8 mouse cellular contexts compared by ENCODE assay signal in the genomic region with DNA sequence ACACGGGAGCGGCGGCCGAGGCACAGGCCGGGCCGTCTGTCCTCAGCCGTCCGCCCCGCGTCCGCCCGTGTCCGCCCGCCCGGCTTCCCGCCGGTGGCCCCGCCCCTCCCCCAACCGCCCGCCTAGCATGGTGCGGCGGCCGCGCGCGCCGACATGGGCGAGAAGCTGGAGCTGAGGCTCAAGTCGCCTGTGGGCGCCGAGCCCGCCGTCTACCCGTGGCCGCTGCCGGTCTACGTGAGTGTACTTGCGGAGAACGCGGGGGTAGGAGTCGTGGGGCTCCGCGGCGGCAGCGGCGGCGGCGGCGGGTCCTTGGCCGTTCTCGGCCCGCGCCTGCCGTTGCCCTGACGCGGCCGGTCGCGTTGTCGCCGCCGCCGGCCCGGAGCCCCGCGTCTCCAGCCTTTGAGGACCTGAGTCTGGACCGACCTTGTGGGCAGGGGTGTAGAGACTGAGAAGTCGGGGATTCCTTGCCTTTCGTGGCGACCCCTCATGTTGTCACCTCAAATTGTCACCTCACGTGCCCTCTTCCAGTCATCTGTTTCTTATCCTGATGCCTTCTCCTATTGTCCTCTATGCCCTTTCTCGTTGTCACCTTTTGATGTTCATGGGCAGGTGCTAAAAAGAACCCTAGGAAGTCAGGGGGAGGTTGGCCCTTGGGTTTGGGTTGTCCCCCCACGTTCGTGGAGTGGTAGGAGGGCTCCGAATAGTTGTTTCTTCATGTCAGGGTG. TPM values are rescaled to one million over a fixed set of nuclear protein-coding genes. Genes with fewer than 3 reads are reported as not detected.
DNase-seq lines count a peak whose midpoint lies in the region; ATAC-seq and TF ChIP-seq lines count a peak whose summit lies in the region.

No protein-coding gene starts in this region.

- TF ChIP-seq CTCF in ES-Bruce4 (IDR thresholded peaks at IDR 0.05; ENCODE audit: low read depth, low read length), result no peak
- no peak for TF ChIP-seq CTCF in liver, postnatal 0 days (IDR thresholded peaks at IDR 0.05; ENCODE audit: low read depth)

- no peaks in the 10 kb centered on the region for H3K9me3 ChIP-seq in ES-Bruce4 (replicated peaks; ENCODE audit: control insufficient read depth, insufficient read depth, low read length, poor library complexity, severe bottlenecking)
- H3K9me3 ChIP-seq in heart, embryonic 15.5 days (replicated peaks), result no peaks in the 10 kb centered on the region
- no peaks in the 10 kb centered on the region for H3K9me3 ChIP-seq in liver, postnatal 0 days (ENCODE audit: low read length)

- whole genome bisulfite sequencing in heart, embryonic 15.5 days, result under 1% methylated on average over 66 of the region's 75 CpGs
- WGBS in liver, postnatal 0 days (ENCODE audit: insufficient replicate concordance), result under 1% methylated on average over 34 of the region's 75 CpGs

- peak overlapping the region; percentile 89 for H3K4me3 ChIP-seq in ES-Bruce4 (ENCODE audit: low read depth, low read length)
- H3K4me3 ChIP-seq in heart, embryonic 15.5 days, result peak overlapping the region; percentile 89
- peak overlapping the region; percentile 99 for H3K4me3 ChIP-seq in liver, postnatal 0 days (ENCODE audit: low read depth, low read length)

- peak overlapping the region; percentile 74 for H3K4me2 ChIP-seq in heart, embryonic 15.5 days
- peak overlapping the region; percentile 91 for H3K4me2 ChIP-seq in liver, postnatal 0 days (ENCODE audit: low read depth, low read length)

- H3K4me1 ChIP-seq in ES-Bruce4 (ENCODE audit: control insufficient read depth, insufficient read depth, low read length), result no peaks in the 10 kb centered on the region
- peaks cover 72% of the 10 kb centered on the region for H3K4me1 ChIP-seq in heart, embryonic 15.5 days (replicated peaks)
- H3K4me1 ChIP-seq in liver, postnatal 0 days (ENCODE audit: insufficient read depth), result peaks cover 57% of the 10 kb centered on the region

- no peak; the same call in 1 of the 2 replicates for ATAC-seq in heart, embryonic 15.5 days (replicated peaks; ENCODE audit: insufficient number of reproducible peaks, insufficient read depth, low FRiP score, low read depth)
- ATAC-seq in liver, postnatal 0 days, result peak; percentile 48
- ATAC-seq in inflammation-experienced regulatory T-cells, adult 6 months, result no peak
- ATAC-seq in megakaryocyte progenitor cell, adult 5-6 weeks (replicated peaks; ENCODE audit: poor library complexity), result no peak

- TF ChIP-seq POLR2A in ES-Bruce4 (IDR thresholded peaks at IDR 0.05; ENCODE audit: insufficient read depth, low read length), result no peak

- no peaks in the 10 kb centered on the region for H3K27me3 ChIP-seq in ES-Bruce4 (ENCODE audit: control insufficient read depth, insufficient read depth, low read length, poor library complexity, severe bottlenecking)
- H3K27me3 ChIP-seq in heart, embryonic 15.5 days, result no peaks in the 10 kb centered on the region
- H3K27me3 ChIP-seq in liver, postnatal 0 days (ENCODE audit: insufficient read depth, low read length), result no peaks in the 10 kb centered on the region

- TF ChIP-seq EP300 in ES-Bruce4 (IDR thresholded peaks at IDR 0.05; ENCODE audit: insufficient read depth, low read depth, low read length), result no peak
- no peak for TF ChIP-seq EP300 in liver, postnatal 0 days (IDR thresholded peaks at IDR 0.05; ENCODE audit: low read depth)

- no peak overlapping the region for H3K27ac ChIP-seq in ES-Bruce4 (ENCODE audit: insufficient read depth, low read length)
- peak overlapping the region; percentile 87 for H3K27ac ChIP-seq in heart, embryonic 15.5 days
- H3K27ac ChIP-seq in liver, postnatal 0 days (ENCODE audit: low read depth), result peak overlapping the region; percentile 91

- no peaks in the 10 kb centered on the region for H3K36me3 ChIP-seq in ES-Bruce4 (ENCODE audit: control insufficient read depth, insufficient read depth, low read length, poor library complexity, severe bottlenecking)
- no peaks in the 10 kb centered on the region for H3K36me3 ChIP-seq in heart, embryonic 15.5 days
- H3K36me3 ChIP-seq in liver, postnatal 0 days (replicated peaks; ENCODE audit: insufficient read depth, low read length), result no peaks in the 10 kb centered on the region

- H3K9ac ChIP-seq in ES-Bruce4 (ENCODE audit: low read depth, poor library complexity, severe bottlenecking), result peak overlapping the region; percentile 98
- H3K9ac ChIP-seq in heart, embryonic 15.5 days, result peak overlapping the region; percentile 90
- peak overlapping the region; percentile 98 for H3K9ac ChIP-seq in liver, postnatal 0 days (replicated peaks)

- peak; percentile 90 for DNase-seq in heart, adult 11 months
- DNase-seq in heart, adult 8-10 months (ENCODE audit: low spot score), result no peak
- no peak for DNase-seq in liver, postnatal 0 days
- DNase-seq in urinary bladder, adult 2 months (ENCODE audit: low spot score), result no peak

RNA-seq across cellular contexts. Expression of a gene that starts 0.4 kb away (rescaled TPM):
- total RNA-seq in heart, adult 8-10 months (2022), result 10 to 100 TPM; 13.3 to 24.1 (median 19.8) TPM
- 42.6 and 48.3 TPM in 2 replicates for polyA plus RNA-seq in ES-Bruce4 (2011; ENCODE audit: insufficient read depth, insufficient read length, low read depth, missing spikeins)
- 16.1 and 22.4 TPM in 2 replicates for polyA plus RNA-seq in heart, embryonic 15.5 days (2015; fragmentation: Nextera tagmentation; extraction: Ambion mirVana)
- 4.6 TPM in 2 replicates for polyA plus RNA-seq in liver, postnatal 0 days (2015; fragmentation: Nextera tagmentation; extraction: Ambion mirVana)
- polyA plus RNA-seq in inflammation-experienced regulatory T-cells, adult 6 months (2017; shearing (Covaris generic)), result 10 to 100 TPM; 10.9 to 23.4 (median 15.3) TPM
- 6.7 and 17.2 TPM in 2 replicates for polyA plus RNA-seq in urinary bladder, adult 2 months (2012; rRNA removed)
- total RNA-seq in megakaryocyte progenitor cell, adult 5-6 weeks (2015), result 29.2 and 34.8 TPM in 2 replicates
- 9.0 and 9.7 TPM in 2 replicates for total RNA-seq in megakaryocyte progenitor cell, adult 5-6 weeks (2017)

RNA-seq across cellular contexts. Expression of a gene that starts 13.4 kb away (rescaled TPM):
- 10 to 100 TPM; 41.2 to 44.5 (median 43.4) TPM for total RNA-seq in heart, adult 8-10 months (2022)
- polyA plus RNA-seq in ES-Bruce4 (2011; ENCODE audit: insufficient read depth, insufficient read length, low read depth, missing spikeins), result 53.8 and 55.2 TPM in 2 replicates
- 45.0 and 51.4 TPM in 2 replicates for polyA plus RNA-seq in heart, embryonic 15.5 days (2015; fragmentation: Nextera tagmentation; extraction: Ambion mirVana)
- 16.4 and 19.0 TPM in 2 replicates for polyA plus RNA-seq in liver, postnatal 0 days (2015; fragmentation: Nextera tagmentation; extraction: Ambion mirVana)
- polyA plus RNA-seq in inflammation-experienced regulatory T-cells, adult 6 months (2017; shearing (Covaris generic)), result 10 to 100 TPM; 20.9 to 33.0 (median 29.8) TPM
- 96.3 and 108 TPM in 2 replicates for polyA plus RNA-seq in urinary bladder, adult 2 months (2012; rRNA removed)
- 31.5 and 40.3 TPM in 2 replicates for total RNA-seq in megakaryocyte progenitor cell, adult 5-6 weeks (2015)
- 34.7 and 48.7 TPM in 2 replicates for total RNA-seq in megakaryocyte progenitor cell, adult 5-6 weeks (2017)

RNA-seq across cellular contexts. Expression of a gene that starts 42.5 kb away (rescaled TPM):
- 10 to 100 TPM; 25.0 to 33.0 (median 31.5) TPM for total RNA-seq in heart, adult 8-10 months (2022)
- polyA plus RNA-seq in ES-Bruce4 (2011; ENCODE audit: insufficient read depth, insufficient read length, low read depth, missing spikeins), result 90.1 and 100 TPM in 2 replicates
- 38.3 and 48.3 TPM in 2 replicates for polyA plus RNA-seq in heart, embryonic 15.5 days (2015; fragmentation: Nextera tagmentation; extraction: Ambion mirVana)
- polyA plus RNA-seq in liver, postnatal 0 days (2015; fragmentation: Nextera tagmentation; extraction: Ambion mirVana), result 20.9 and 22.2 TPM in 2 replicates
- polyA plus RNA-seq in inflammation-experienced regulatory T-cells, adult 6 months (2017; shearing (Covaris generic)), result 10 to 100 TPM; 12.1 to 22.6 (median 17.8) TPM
- 47.0 and 47.7 TPM in 2 replicates for polyA plus RNA-seq in urinary bladder, adult 2 months (2012; rRNA removed)
- total RNA-seq in megakaryocyte progenitor cell, adult 5-6 weeks (2015), result 74.9 and 78.4 TPM in 2 replicates
- 11.5 and 19.0 TPM in 2 replicates for total RNA-seq in megakaryocyte progenitor cell, adult 5-6 weeks (2017)

RNA-seq across cellular contexts. Expression of a gene that starts 43.0 kb away (rescaled TPM):
- 10 to 100 TPM; 29.8 to 37.4 (median 32.7) TPM for total RNA-seq in heart, adult 8-10 months (2022)
- polyA plus RNA-seq in ES-Bruce4 (2011; ENCODE audit: insufficient read depth, insufficient read length, low read depth, missing spikeins), result 73.5 and 81.6 TPM in 2 replicates
- 65.2 and 83.1 TPM in 2 replicates for polyA plus RNA-seq in heart, embryonic 15.5 days (2015; fragmentation: Nextera tagmentation; extraction: Ambion mirVana)
- polyA plus RNA-seq in liver, postnatal 0 days (2015; fragmentation: Nextera tagmentation; extraction: Ambion mirVana), result 42.0 and 43.7 TPM in 2 replicates
- 100 to 1,000 TPM; 127 to 149 (median 146) TPM for polyA plus RNA-seq in inflammation-experienced regulatory T-cells, adult 6 months (2017; shearing (Covaris generic))
- 60.6 and 79.2 TPM in 2 replicates for polyA plus RNA-seq in urinary bladder, adult 2 months (2012; rRNA removed)
- total RNA-seq in megakaryocyte progenitor cell, adult 5-6 weeks (2015), result 64.8 and 78.7 TPM in 2 replicates
- 32.6 and 43.9 TPM in 2 replicates for total RNA-seq in megakaryocyte progenitor cell, adult 5-6 weeks (2017)

RNA-seq across cellular contexts. Expression of a gene that starts 49.6 kb away (rescaled TPM):
- under 1 TPM; 0.14 to 0.50 (median 0.20) TPM for total RNA-seq in heart, adult 8-10 months (2022)
- 0.40 TPM in 1 of 2 replicates, not detected in the other for polyA plus RNA-seq in ES-Bruce4 (2011; ENCODE audit: insufficient read depth, insufficient read length, low read depth, missing spikeins)
- polyA plus RNA-seq in heart, embryonic 15.5 days (2015; fragmentation: Nextera tagmentation; extraction: Ambion mirVana), result 0.16 and 0.19 TPM in 2 replicates
- polyA plus RNA-seq in liver, postnatal 0 days (2015; fragmentation: Nextera tagmentation; extraction: Ambion mirVana), result 0.06 TPM in 1 of 2 replicates, not detected in the other
- not detected for polyA plus RNA-seq in inflammation-experienced regulatory T-cells, adult 6 months (2017; shearing (Covaris generic))
- polyA plus RNA-seq in urinary bladder, adult 2 months (2012; rRNA removed), result 0.40 and 0.62 TPM in 2 replicates
- not detected in 2 replicates for total RNA-seq in megakaryocyte progenitor cell, adult 5-6 weeks (2015)
- 0.14 TPM in 1 of 2 replicates, not detected in the other for total RNA-seq in megakaryocyte progenitor cell, adult 5-6 weeks (2017)
